Mouse (Mus musculus): ENCODE data around the gene Mad2l2. TPM values are rescaled to one million over a fixed set of nuclear protein-coding genes. Genes with fewer than 3 reads are reported as not detected.
A peak's percentile ranks its signal among the peaks of the same experiment; 100 is the strongest.
"Not testable (repeated sequence)": the region's sequence is repeated elsewhere in the genome, so short reads cannot be mapped to it uniquely, and the experiment has no call there.

Mad2l2 gene
- polyA plus RNA-seq, 1 experiment, result 36.0 TPM

DNA sequence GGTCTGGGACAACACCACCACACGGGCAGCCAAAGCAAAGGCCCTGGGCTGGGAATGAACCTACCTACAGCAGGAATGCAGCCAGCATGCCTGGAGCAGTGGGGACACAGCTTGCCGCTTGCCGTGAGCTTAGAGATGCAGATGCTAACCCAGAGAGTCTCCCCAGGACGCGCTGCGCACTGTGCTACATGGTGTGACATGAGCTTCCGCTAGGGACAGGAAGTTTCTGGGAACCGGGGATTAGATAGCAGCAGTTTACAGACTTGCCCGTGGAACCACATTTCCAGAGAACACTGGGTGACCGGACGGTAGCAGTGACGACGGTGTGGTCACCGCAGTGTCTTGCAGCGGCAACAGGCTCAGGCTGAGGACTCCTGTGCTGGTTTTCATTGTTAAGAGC lies 39.4 kb downstream of the Mad2l2 start:
- Histone ChIP-seq H3K27me3 (ENCODE audit: control insufficient read depth, insufficient read depth, low read length) (peaks cover 1% of the 10 kb centered on the region; the same call in 1 of the 2 replicates), H3K4me1 (ENCODE audit: control insufficient read depth, insufficient read depth, low read length) (no peaks in the 10 kb centered on the region), H3K4me3 (replicated peaks; ENCODE audit: insufficient read depth, low read depth, low read length) (no peak overlapping the region), H3K27ac (ENCODE audit: insufficient read depth, low read length) (no peak overlapping the region)
- TF ChIP-seq CTCF (IDR thresholded peaks at IDR 0.05; ENCODE audit: borderline replicate concordance, insufficient read depth, low read depth, low read length), result no peak
- no peak for TF ChIP-seq POLR2A (IDR thresholded peaks at IDR 0.05; ENCODE audit: borderline replicate concordance, insufficient read depth, low read length)
- WGBS, result 46% methylated on average over 15 of the region's 15 CpGs
- DNase-seq, result peak in 1 of 2 experiments; percentile 21

GRCm38 (mm10) chr4:148170842-148171241 lies 40.7 kb downstream of the Mad2l2 start:
- no peak overlapping the region for H3K4me3 ChIP-seq (replicated peaks; ENCODE audit: insufficient read depth, low read depth, low read length)
- no peak for TF ChIP-seq POLR2A (IDR thresholded peaks at IDR 0.05; ENCODE audit: borderline replicate concordance, insufficient read depth, low read length)
- peak; percentile 98 for TF ChIP-seq CTCF (IDR thresholded peaks at IDR 0.05; ENCODE audit: borderline replicate concordance, insufficient read depth, low read depth, low read length)
- peak; percentile 54 to 69 for DNase-seq
- peaks cover 1% of the 10 kb centered on the region; the same call in 1 of the 2 replicates for H3K27me3 ChIP-seq (ENCODE audit: control insufficient read depth, insufficient read depth, low read length)
- no peak overlapping the region for H3K27ac ChIP-seq (ENCODE audit: insufficient read depth, low read length)
- 0% methylated on average over 2 of the region's 2 CpGs for WGBS
- no peaks in the 10 kb centered on the region for H3K4me1 ChIP-seq (ENCODE audit: control insufficient read depth, insufficient read depth, low read length)

GRCm38 (mm10) chr4:148171261-148171660 lies 41.1 kb downstream of the Mad2l2 start:
- TF ChIP-seq CTCF (IDR thresholded peaks at IDR 0.05; ENCODE audit: borderline replicate concordance, insufficient read depth, low read depth, low read length), result no peak
- no peak for TF ChIP-seq POLR2A (IDR thresholded peaks at IDR 0.05; ENCODE audit: borderline replicate concordance, insufficient read depth, low read length)
- no peak for DNase-seq
- 86% methylated on average over 3 of the region's 3 CpGs for WGBS
- H3K4me3 ChIP-seq (replicated peaks; ENCODE audit: insufficient read depth, low read depth, low read length), result no peak overlapping the region
- no peaks in the 10 kb centered on the region for H3K4me1 ChIP-seq (ENCODE audit: control insufficient read depth, insufficient read depth, low read length)
- H3K27ac ChIP-seq (ENCODE audit: insufficient read depth, low read length), result no peak overlapping the region
- H3K27me3 ChIP-seq (ENCODE audit: control insufficient read depth, insufficient read depth, low read length), result peaks cover 1% of the 10 kb centered on the region; the same call in 1 of the 2 replicates

GRCm38 (mm10) chr4:148173811-148174494 lies 43.8 kb downstream of the Mad2l2 start:
- no peaks in the 10 kb centered on the region for H3K4me1 ChIP-seq (ENCODE audit: control insufficient read depth, insufficient read depth, low read length)
- peaks cover 1% of the 10 kb centered on the region; the same call in 1 of the 2 replicates for H3K27me3 ChIP-seq (ENCODE audit: control insufficient read depth, insufficient read depth, low read length)
- 2% methylated on average over 30 of the region's 30 CpGs for WGBS
- DNase-seq, result peak; percentile 68 to 81
- no peak overlapping the region for H3K4me3 ChIP-seq (replicated peaks; ENCODE audit: insufficient read depth, low read depth, low read length)
- H3K27ac ChIP-seq (ENCODE audit: insufficient read depth, low read length), result no peak overlapping the region
- TF ChIP-seq POLR2A (IDR thresholded peaks at IDR 0.05; ENCODE audit: borderline replicate concordance, insufficient read depth, low read length), result no peak
- no peak for TF ChIP-seq CTCF (IDR thresholded peaks at IDR 0.05; ENCODE audit: borderline replicate concordance, insufficient read depth, low read depth, low read length)

GRCm38 (mm10) chr4:148174495-148174862 lies 44.3 kb downstream of the Mad2l2 start:
- H3K27me3 ChIP-seq (ENCODE audit: control insufficient read depth, insufficient read depth, low read length), result peaks cover 1% of the 10 kb centered on the region; the same call in 1 of the 2 replicates
- no peak for TF ChIP-seq CTCF (IDR thresholded peaks at IDR 0.05; ENCODE audit: borderline replicate concordance, insufficient read depth, low read depth, low read length)
- no peak for TF ChIP-seq POLR2A (IDR thresholded peaks at IDR 0.05; ENCODE audit: borderline replicate concordance, insufficient read depth, low read length)
- no peak overlapping the region for H3K4me3 ChIP-seq (replicated peaks; ENCODE audit: insufficient read depth, low read depth, low read length)
- 13% methylated on average over 12 of the region's 12 CpGs for WGBS
- H3K27ac ChIP-seq (ENCODE audit: insufficient read depth, low read length), result no peak overlapping the region
- no peaks in the 10 kb centered on the region for H3K4me1 ChIP-seq (ENCODE audit: control insufficient read depth, insufficient read depth, low read length)
- DNase-seq, result no peak

DNA sequence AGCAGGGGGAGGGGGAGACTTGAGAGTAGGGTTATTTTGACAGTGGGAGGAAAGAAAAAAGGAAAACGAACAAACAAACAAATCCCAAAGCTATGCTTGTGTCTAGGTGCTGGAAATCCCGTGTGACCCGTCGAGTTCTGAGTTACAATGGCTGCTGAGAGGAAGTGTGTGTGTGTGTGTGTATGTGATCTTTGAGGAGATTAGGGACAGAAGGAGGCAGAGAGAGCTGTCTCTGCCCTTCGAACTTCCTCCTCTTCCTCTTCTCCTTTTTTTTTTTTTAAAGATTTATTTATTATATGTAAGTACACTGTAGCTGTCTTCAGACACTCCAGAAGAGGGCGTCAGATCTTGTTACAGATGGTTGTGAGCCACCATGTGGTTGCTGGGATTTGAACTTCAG lies 46.4 kb downstream of the Mad2l2 start:
- H3K27me3 ChIP-seq (ENCODE audit: control insufficient read depth, insufficient read depth, low read length); H3K4me3 ChIP-seq (replicated peaks; ENCODE audit: insufficient read depth, low read depth, low read length); H3K27ac ChIP-seq (ENCODE audit: insufficient read depth, low read length); DNase-seq; H3K4me1 ChIP-seq (ENCODE audit: control insufficient read depth, insufficient read depth, low read length): not testable (repeated sequence)
- WGBS, result 87% methylated on average over 5 of the region's 6 CpGs

- TF ChIP-seq CTCF (IDR thresholded peaks at IDR 0.05; ENCODE audit: borderline replicate concordance, insufficient read depth, low read depth, low read length) (no peak), POLR2A (IDR thresholded peaks at IDR 0.05; ENCODE audit: borderline replicate concordance, insufficient read depth, low read length) (no peak)
- Histone ChIP-seq H3K27ac (ENCODE audit: insufficient read depth, low read length) (no peak overlapping the region), H3K27me3 (ENCODE audit: control insufficient read depth, insufficient read depth, low read length) (peaks cover 1% of the 10 kb centered on the region; the same call in 1 of the 2 replicates), H3K4me3 (replicated peaks; ENCODE audit: insufficient read depth, low read depth, low read length) (no peak overlapping the region), H3K4me1 (ENCODE audit: control insufficient read depth, insufficient read depth, low read length) (no peaks in the 10 kb centered on the region)
- DNase-seq, result no peak
Measured at GRCm38 (mm10) chr4:148177716-148178115, 47.5 kb downstream of the Mad2l2 start.

DNA sequence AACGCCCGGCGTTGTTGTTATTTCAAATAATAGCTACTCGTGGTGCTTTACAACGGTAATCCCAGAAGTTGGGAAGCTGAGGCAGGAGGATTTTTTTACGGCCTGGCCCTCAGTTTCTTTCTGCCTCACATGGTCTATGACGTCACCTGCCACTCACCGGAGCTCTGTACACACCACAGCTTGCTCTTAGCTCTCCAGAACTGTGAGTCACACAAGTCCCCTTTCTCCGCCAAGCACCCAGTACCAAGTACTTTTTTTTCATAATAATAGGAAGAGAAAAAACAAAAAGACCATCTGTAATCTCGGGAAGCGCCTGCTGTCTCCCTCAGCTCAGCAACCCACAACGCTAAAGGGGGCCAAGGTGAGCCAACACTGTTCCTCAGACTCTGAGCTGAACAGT lies 51.3 kb downstream of the Mad2l2 start:
- Histone ChIP-seq H3K4me3 (replicated peaks; ENCODE audit: insufficient read depth, low read depth, low read length) (no peak overlapping the region), H3K27me3 (ENCODE audit: control insufficient read depth, insufficient read depth, low read length) (no peaks in the 10 kb centered on the region), H3K27ac (ENCODE audit: insufficient read depth, low read length) (no peak overlapping the region), H3K4me1 (ENCODE audit: control insufficient read depth, insufficient read depth, low read length) (no peaks in the 10 kb centered on the region)
- DNase-seq, result no peak
- no peak for TF ChIP-seq CTCF (IDR thresholded peaks at IDR 0.05; ENCODE audit: borderline replicate concordance, insufficient read depth, low read depth, low read length)
- no peak for TF ChIP-seq POLR2A (IDR thresholded peaks at IDR 0.05; ENCODE audit: borderline replicate concordance, insufficient read depth, low read length)
- WGBS, result 88% methylated on average over 12 of the region's 12 CpGs

Measured in cerebellum, adult 2 months (tissue).